Mouse (Mus musculus) E14TG2a.4 (cell line): ENCODE measurements at regions not wholly inside any gene's neighbourhood (a gene's known extent, or its start where the extent isn't known, plus 50 kb on each side); places are given as distances from the start of the nearest gene placed in this dataset.

Source experiments
- CTCF ChIP-seq: conservative IDR thresholded peaks from 2 replicates; pipeline ENCODE4 v1.5.1; 2014; ENCODE audit warnings: low read length
- POU5F1 ChIP-seq: IDR thresholded peaks from 2 replicates; pipeline ENCODE4 v1.6.1; 2014; ENCODE audit warnings: low read length, borderline replicate concordance

DNA sequence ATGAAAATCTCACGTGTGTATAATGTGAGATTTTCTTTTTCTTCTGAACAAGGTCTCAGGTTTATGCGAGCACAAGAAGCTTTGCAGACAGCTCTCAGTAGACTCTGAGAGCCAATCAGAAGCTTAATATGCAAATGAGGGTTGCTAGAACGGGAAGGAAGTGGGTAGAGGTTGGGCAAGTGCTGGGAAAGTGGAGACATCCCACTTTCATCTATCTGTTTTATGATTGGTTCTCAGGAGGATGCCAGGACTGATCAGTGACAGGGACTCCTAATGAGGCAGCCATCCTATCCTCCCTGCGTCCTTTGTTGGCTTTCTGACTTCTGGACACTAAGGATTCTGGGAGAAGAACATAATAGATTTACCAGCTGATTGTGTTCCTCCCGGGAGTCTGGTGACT is 232.7 kb downstream of the Rnf144b start:
- no peak for TF ChIP-seq CTCF
- no peak for TF ChIP-seq POU5F1
